Mouse (Mus musculus) cerebellum, adult 9-10 months (tissue): ENCODE results near the gene Utrn.

ENCODE experiments used
- DNase-seq: peaks from one replicate; pipeline ENCODE4 v3.0.0; 2022

The Utrn gene

GRCm38 (mm10) chr10:12724247-12725001 lies 144.7 kb downstream of the Utrn start:
- DNase-seq: no peak

GRCm38 (mm10) chr10:12723269-12723668 lies 145.9 kb downstream of the Utrn start:
- no peak for DNase-seq

- DNase-seq: no peak
These were observed 147.1 kb downstream of the Utrn start for GRCm38 (mm10) chr10:12722111-12722510.

- peak; percentile 79 for DNase-seq
These were observed 150.8 kb downstream of the Utrn start for GRCm38 (mm10) chr10:12718386-12718785.

DNA sequence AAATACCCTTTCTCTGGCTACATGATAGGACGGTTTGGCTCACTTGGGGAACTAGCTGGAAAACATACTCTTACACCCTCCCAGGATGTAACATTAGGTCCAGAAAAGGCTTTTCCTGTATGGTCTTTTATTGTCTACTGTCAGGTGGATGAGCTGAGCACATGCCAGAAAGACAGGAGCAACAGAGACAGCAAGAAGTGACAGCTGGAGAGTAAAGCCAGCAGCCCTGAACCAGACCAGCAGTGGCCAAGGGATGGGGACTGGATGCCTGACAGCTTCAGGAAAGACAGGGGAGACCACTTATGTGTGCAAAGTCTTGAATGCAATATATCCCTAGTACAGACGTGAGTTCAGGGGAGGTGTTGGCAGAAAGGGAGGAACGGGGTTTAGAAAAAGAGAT lies 151.8 kb downstream of the Utrn start:
- DNase-seq: no peak

GRCm38 (mm10) chr10:12716657-12717327 lies 152.4 kb downstream of the Utrn start:
- DNase-seq: no peak

DNA sequence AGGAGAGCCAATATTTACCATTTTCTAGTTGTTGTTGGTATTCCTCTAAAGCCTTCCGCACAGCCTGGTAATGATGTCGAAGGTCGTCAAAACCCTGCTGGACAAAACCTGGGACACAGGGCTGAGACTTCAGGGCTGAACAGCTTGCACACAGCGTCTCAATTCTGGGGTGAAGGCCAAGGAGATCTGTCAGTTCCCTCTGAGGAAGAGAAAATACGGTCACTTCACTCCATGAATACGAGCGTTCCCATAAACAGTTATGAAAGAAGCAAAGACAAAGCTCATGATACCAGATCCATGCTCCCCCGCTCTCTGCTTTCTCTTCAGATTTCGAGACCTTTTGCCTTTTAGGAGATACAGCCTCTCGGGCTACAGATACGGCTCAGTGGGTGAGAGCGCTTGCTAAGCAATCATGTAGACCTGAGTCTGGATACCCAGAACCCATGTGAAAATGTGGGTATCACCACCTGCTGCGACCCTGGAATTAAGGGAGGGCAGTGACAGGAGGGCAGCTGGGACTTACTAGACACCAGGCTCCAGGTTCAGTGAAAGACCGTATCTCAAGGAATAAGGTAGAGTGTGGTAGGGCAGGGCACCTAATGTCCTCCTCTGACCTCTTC lies 155.8 kb downstream of the Utrn start:
- peak; percentile 88 for DNase-seq

GRCm38 (mm10) chr10:12711332-12711831 lies 157.8 kb downstream of the Utrn start:
- no peak for DNase-seq

DNA sequence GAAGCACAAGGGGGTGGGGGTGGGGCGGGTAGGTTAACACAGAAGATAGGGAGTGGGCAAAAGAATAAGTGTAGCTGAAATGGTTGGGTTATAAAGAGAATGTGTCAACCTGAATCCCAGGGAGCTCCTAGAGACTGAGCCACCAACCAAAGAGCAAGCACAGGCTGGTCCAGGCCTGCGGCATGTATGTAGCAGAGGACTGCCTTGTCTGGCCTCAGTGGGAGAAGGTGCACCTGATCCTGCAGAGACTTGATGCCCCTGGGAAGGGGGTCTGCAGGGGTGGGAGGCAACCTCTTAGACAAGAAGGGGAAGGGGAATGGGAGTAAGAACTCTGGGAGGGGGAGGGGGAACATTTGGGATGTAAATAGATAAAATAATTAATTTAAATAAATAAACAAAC lies 162.6 kb downstream of the Utrn start:
- DNase-seq: no peak

DNA sequence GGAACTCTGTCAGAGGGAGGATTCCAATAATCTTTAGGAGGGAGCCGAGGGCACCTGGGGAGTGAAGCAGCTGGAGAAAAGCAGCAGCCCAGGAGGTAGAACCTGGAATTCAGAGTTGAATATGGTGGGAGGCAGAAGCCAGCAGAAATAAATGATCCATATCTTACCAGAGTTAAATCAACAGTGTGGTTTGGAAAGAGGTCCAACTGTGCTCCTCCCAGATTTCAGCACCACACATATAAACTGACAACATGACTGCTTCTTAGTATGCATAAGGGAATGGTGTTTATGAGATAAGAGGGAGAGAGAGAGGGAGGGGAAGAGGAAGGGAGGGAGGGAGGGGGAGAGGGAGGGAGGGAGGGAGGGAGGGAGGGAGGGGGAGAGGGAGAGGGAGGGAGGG lies 163.2 kb downstream of the Utrn start:
- DNase-seq: no peak

GRCm38 (mm10) chr10:12704290-12704689 lies 164.9 kb downstream of the Utrn start:
- no peak for DNase-seq

DNA sequence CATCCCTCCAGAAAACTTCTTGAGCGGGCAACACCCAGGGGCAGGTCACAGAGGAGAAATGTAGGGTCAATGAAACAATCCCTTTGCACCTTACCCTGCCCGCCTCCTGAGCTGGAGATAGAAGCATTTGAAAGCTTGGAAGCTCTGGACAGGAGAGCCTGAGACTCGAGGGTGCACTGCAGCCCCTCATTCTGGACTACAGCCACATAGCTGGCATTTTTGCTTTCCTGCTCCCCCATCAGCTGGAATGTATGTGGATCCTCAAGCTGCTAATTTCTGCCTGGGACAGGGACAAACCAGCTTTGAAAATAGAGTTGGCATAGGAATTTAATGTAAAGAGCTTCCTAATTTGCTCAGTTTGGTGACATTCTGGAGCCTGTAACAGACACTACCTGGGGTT lies 165.6 kb downstream of the Utrn start:
- no peak for DNase-seq

- DNase-seq: no peak
These were observed 167.0 kb downstream of the Utrn start for GRCm38 (mm10) chr10:12702140-12702539.

- no peak for DNase-seq
These were observed 167.5 kb downstream of the Utrn start for GRCm38 (mm10) chr10:12701694-12702093.

- no peak for DNase-seq
These were observed 168.6 kb downstream of the Utrn start for GRCm38 (mm10) chr10:12700576-12700975.

DNA sequence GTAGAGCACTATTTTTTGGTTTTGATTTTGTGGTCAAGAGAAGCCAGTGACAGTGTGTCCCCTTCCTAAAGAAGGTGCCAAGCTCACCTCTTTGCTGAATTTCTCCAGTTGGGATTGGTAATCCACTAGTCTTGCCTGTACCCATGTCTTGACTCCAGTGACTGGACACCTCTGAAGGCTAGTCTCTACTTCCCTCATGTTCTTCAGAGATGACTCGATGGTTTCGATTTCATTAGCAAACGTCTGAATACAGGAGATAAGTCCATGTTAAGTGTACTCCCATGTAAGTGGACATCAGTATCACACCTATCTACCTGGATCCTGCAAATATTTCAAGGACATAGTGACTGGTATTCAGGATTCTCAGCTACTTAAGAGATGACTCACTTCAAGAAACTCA lies 171.3 kb downstream of the Utrn start:
- DNase-seq: no peak

- no peak for DNase-seq
These were observed 172.5 kb downstream of the Utrn start for GRCm38 (mm10) chr10:12696704-12697103.

GRCm38 (mm10) chr10:12694774-12695173 lies 174.4 kb downstream of the Utrn start:
- DNase-seq: no peak

DNA sequence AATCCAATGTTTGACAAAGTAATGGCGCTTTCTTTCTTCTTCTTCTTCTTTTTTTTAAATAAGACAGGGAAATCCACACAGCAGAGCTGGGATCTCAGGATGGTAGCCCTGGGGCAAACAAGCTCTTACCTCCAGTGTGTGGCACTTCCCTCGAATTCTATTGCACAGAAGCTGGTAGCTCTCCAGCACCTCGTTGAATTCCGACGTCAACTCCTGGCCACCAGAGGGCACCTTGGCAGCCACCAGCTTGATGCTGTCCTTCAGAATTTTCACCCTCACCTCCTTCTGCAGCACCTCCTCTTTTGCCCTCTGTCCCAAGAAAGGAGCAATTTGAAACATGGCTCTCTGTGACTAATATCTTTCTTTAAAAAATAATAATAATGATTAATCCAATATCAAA lies 178.6 kb downstream of the Utrn start:
- peak; percentile 87 for DNase-seq

DNA sequence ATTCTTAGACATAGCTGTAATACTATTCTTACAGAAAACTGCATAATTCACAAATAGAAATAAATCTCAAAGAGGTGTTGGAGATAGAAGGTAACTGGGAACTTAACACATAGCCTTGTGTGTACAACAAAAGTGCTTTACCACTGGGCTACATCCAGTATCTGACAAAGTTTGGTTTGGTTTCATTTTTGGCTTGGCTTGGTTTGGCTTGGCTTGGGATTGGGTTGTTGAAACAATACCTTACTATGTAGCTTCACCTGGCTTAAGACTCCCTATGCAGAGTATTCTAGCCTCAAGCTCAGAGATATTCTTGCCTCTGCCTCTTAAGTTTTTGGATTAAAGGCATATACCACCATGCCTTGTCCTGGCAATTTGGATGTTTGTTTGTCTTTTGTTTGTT lies 183.5 kb downstream of the Utrn start:
- no peak for DNase-seq

DNA sequence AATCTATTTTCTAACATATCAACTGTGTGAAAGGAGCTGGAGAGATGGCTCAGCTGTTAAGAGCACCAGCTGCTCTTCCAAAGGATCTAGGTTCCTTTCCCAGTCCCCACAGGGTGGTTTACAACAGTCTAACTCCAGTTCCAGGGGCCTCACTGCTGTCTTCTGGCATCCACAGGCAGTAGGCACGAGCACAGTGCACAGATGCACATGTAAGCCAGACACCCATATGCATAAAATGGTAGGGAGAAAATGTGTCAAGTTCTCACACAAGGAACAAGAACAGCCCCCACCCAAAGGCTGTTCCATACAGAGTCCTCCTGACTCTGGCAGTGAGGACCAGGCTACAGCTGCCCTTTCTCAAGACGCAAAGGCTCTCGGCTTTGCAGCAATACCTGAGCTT lies 185.1 kb downstream of the Utrn start:
- DNase-seq: no peak

DNA sequence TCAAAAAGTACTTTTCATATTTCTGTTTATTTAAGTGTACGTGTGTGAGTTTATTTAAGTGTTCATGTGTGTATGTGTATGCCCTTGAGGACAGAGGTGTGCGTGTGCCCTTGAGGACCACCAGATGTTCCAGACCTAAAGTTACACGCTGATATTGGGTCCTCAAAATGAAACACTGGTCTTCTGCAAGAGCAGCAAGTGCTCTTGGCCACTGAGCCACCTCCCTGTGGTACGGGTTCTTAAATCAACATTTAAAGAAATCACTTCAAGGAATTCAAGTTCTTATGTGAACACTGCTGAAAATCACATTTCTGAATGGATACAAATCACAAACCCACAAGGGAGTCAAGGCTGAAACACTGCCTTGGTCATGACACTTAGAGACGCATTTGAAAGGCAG lies 195.9 kb downstream of the Utrn start:
- no peak for DNase-seq

- no peak for DNase-seq
These were observed 197.6 kb downstream of the Utrn start for GRCm38 (mm10) chr10:12671608-12672007.

DNA sequence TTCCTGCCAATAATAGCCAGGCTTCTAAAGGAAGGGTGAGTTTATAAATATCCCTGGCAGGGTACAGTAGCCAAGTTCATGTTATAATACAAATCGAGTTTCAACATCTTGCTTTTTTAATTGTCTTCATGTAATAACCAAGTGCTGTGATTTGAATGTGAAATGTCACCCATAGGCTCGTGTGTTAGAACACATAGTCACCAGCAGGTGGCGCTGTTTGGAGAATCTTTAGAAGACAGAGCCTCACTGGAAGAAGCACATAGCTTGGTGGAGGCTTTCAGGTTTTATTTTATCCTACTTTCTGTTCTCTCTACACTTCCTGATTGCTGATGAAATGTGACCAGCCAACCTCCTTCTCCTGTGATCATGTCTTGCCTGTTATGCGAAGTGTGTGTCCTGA lies 207.1 kb downstream of the Utrn start:
- no peak for DNase-seq
